Mouse (Mus musculus) thymus, adult 2 months (tissue): ENCODE data around the gene Auts2.

Source experiments
- CTCF ChIP-seq: fragments of 200-500 bp; IDR thresholded peaks from 2 replicates; pipeline ENCODE4 v1.5.1; 2012; ENCODE audit warnings: mild to moderate bottlenecking, control low read depth, low read length, moderate library complexity, borderline replicate concordance; ENCODE audit not compliant: control insufficient read depth, poor library complexity, insufficient read depth; ENCODE audit errors: extremely low read depth
- POLR2A ChIP-seq: fragments of 200-500 bp; IDR thresholded peaks from 2 replicates; pipeline ENCODE4 v1.6.1; 2012; ENCODE audit warnings: mild to moderate bottlenecking, low read length, control low read depth, moderate library complexity; ENCODE audit not compliant: control insufficient read depth, poor library complexity, insufficient read depth; ENCODE audit errors: extremely low read depth

GRCm38 (mm10) chr5:132102426-132102825 is 440.7 kb downstream of the Auts2 start:
- TF ChIP-seq CTCF, result no peak
- no peak for TF ChIP-seq POLR2A
